Mouse (Mus musculus) lung, postnatal 0 days (tissue): Measurements from ENCODE around the gene Gpc6.

Experiments
- CTCF ChIP-seq: IDR thresholded peaks from 2 replicates; pipeline ENCODE4 v1.5.1; 2016; ENCODE audit warnings: antibody characterized with exemption, mild to moderate bottlenecking
- EP300 ChIP-seq: IDR thresholded peaks from 2 replicates; pipeline ENCODE4 v1.6.1; 2016; ENCODE audit warnings: antibody characterized with exemption, mild to moderate bottlenecking, control low read depth

DNA sequence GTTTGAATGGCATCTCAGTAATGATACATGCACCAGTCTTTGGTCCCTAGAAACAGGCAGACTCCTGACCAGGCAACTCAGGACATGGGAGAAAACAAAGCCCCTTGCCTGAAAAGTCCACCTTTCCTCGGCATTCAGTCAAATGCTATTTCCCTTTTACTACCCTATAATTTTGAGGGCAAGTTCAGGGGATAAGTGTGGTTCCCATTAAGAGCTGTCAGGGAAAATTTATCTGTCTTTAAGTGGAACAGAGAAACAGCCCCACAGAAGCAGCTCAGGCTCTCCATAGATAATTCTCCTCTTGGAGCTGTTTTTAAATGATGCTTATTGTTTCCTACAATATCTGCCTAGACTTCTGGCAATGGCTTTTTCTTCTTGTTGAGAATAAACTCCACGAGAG lies 123.8 kb downstream of the Gpc6 start:
- no peak for TF ChIP-seq EP300
- TF ChIP-seq CTCF: no peak
